Mouse (Mus musculus) hindlimb bud, embryonic 11.5 days (tissue): Measurements from ENCODE around the gene Sco2.

ENCODE experiments used
- DNase-seq: peaks from one replicate; pipeline ENCODE4 v3.0.0-alpha.2; 2012; ENCODE audit warnings: low read depth, low spot score; ENCODE audit errors: extremely low spot score

Gene Sco2

DNA sequence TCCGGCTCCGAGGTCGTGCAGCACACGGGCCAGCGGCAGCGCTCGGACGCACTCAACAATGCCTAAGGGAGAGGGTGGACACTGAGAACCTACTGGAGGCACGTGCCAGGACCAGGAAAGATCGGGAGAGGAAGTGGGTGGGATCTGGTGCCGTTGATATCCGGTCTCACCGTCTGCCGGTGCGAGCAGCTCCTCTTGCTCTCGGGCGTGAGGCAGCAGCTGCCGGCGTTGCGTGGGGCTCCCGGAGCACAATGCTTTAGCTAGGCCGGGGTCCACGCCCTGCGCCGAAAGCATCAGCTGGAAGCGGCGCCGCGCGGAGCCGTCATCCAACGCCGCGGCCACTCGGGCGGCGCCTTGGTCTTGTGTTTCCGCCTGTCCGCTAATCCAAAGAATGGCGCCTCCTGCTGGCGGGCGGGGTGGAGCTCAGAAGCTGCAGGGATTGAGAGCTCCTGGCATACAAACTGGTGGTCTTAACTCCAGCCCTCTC, at the start of gene Sco2:
Sco2 (minus strand) TSS at position 85 of the 487 bp plus-strand sequence.
- DNase-seq, result peak; percentile 60

GRCm38 (mm10) chr15:89421938-89422337, 48.3 kb upstream of the Sco2 start:
- DNase-seq, result no peak

- no peak for DNase-seq
Observed at GRCm38 (mm10) chr15:89415282-89415681, 41.6 kb upstream of the Sco2 start.

DNA sequence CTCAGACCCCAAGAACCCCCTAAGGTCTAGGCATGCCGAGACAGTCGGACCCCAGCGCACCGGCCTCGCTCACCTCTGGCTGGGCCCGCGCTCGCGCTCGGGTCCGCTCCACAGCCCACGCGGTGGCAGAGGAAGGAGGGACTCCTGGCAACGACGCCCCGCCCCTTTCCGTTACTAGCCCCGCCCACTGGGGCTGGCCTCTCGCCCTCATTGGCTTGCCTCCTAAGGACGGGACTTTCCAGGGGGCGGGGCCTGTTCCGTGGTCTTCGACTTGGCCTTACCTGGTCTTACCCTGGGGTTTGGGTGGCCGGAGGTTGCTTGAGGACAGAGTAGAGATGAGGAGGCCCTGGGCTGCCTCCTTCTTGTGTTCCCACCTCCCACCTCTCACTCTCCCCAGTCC, 36.5 kb upstream of the Sco2 start, which contains the start of gene Syce3:
Syce3 (minus strand) TSS at position 386 of the 400 bp plus-strand sequence.
- DNase-seq, result no peak

DNA sequence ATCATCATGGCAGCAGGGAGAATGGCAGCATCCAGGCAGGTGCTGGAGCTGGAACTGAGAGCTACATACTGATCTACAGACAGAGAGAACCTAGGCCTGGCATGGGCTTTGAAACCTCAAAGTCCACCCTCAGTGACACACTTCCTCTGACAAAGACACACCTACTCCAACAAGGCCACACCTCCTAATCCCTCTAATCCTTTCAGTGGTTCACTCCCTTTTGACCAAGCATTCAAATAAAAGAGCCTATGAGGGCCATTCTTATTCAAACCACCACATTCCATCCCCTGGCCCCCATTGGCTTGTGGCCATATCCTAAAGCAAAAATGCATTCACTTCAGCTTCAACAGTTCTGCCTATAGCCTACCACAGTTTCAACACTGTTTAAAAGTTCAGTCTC, 33.0 kb upstream of the Sco2 start:
- no peak for DNase-seq

- no peak for DNase-seq
Observed at GRCm38 (mm10) chr15:89404831-89405623, 31.4 kb upstream of the Sco2 start.

DNA sequence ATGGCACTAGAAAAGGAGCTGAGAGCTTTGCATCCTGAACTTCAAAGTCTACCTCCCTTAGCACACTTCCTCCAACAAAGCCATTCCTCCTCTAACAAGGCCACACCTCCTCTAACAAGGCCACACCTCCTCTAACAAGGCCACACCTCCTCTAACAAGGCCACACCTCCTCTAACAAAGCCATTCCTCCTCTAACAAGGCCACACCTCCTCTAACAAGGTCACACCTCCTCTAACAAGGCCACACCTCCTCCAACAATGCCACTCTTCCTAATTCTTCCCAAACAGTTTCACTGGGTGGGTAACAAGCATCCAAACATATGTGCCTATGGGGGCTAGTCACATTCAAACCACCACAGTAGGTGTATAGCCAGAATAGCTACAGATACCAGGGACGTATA, 28.8 kb upstream of the Sco2 start:
- DNase-seq, result no peak

DNA sequence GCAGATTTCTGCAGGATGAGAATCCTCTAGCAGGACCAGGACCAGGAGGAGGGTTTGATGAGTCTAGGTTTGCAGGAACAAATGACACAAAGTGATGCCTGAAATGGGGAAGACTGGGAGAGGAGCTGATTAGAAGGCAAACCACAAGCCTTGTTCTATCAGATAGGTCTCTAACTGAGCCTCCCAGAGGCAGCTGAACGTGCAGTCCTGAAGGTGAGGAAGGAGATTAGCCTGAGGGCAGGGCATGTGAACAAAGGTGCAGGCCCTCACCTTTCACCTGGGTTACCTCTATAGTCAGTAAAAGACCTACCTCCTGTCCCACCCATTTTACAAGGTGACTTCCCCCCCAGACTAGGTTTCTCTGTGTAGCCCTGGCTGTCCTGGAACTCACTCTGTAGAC, 26.1 kb upstream of the Sco2 start:
- DNase-seq, result no peak

DNA sequence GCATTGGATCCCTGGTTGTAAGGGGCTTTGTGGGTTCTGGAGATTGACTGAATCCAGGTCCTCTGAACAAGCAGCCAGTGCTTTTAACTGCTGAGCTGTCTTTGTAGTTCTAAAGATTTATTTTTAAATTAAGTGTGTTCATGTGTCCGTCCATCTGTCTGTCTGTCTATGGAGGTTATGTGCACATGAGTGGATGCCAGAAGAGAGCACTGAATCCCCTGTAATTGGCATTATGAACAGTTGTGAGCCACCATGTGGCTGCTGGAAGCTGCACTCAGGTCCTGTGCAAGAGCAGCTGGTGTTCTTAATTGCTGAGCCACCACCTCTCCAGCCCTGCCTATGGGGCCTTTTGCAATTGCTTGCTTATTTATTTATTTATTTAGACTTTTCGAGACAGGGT, 24.5 kb upstream of the Sco2 start:
- DNase-seq, result no peak

DNA sequence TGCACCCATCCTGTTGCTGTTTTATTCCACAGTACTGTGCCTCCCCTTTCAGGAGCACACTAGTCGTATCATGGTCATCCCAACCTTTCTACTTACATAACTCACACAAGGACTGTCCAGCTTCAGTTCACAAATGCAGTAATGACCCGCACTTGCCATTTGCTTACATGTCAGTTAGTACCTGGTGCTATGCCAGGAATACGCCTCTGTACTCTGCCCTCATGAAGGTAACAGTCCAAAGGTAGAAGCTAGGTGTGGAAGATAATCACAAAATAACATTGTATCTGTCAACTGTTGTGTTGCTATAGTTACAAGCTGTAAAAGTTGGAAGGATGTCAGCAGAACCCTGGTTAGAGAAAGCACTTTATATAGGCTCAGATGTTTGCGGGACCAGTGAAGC, 23.2 kb upstream of the Sco2 start:
- DNase-seq, result no peak

DNA sequence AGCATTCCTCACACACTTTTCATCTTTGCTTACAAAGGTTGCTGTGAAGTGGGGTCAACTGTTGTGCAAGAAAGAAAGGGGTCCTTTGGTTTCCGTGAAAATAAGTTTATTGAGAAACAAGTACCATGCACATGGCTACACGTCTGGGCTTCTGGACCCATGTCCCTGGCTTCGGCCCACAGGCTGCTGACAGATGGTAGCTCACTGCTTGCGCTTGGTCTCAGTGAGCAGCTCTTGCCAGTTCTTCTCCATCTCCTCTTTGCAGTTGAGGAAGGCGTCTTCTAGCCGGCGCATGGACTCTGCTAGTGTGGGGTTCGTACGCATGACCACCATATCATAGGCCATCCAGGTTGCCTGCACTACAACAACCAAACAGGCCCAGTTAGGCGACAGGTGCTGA, 16.4 kb upstream of the Sco2 start:
- DNase-seq, result no peak

GRCm38 (mm10) chr15:89387127-89387526, 13.5 kb upstream of the Sco2 start:
- DNase-seq, result no peak

DNA sequence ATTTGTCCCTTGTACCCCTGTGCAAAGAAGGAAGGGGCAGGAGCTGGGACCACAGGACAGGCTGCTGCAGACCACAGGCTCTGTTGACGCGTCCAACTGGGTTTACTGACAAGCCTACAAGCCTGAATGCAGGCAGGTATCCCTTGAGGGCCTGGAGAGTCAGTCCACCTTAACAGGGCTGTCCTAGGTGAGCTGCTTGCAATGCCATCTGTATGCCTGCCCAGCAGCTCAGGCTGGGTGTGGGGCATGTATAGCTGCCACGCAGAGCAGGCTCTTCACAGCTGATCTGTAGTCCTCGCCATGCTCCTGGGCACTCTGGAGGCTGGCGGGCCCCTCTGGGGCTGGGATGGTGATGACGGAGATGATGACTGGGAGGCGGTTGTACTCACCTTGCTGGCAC, 11.0 kb upstream of the Sco2 start, which contains the start of gene Klhdc7b:
Klhdc7b (plus strand) TSS at position 301 of the 400 bp plus-strand sequence.
- DNase-seq, result no peak

DNA sequence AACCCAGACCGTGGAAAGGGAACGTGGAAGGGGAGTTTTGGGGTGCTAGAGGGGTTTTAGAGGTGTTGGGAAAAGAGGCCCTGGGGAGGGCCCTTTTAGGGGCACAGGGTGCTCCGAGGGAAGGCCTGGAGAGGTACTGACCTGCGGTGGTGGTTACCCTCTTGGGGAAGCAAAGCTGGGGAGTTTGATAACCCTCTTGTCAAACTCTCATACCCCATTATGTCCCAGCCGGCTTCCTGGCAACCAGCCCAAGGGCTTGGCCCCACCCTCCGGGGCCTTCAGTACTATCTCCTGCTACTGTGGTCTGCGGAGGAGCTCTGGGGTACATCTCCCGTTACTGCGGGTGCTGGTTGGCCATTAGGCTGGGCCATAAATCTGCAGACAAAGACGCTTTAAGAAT, 5.8 kb upstream of the Sco2 start:
- no peak for DNase-seq

- DNase-seq, result no peak
Observed at GRCm38 (mm10) chr15:89378831-89379401, 5.3 kb upstream of the Sco2 start, which contains the start of gene Odf3b. Gene Odf3b (minus strand): TSS chr15:89379282.

DNA sequence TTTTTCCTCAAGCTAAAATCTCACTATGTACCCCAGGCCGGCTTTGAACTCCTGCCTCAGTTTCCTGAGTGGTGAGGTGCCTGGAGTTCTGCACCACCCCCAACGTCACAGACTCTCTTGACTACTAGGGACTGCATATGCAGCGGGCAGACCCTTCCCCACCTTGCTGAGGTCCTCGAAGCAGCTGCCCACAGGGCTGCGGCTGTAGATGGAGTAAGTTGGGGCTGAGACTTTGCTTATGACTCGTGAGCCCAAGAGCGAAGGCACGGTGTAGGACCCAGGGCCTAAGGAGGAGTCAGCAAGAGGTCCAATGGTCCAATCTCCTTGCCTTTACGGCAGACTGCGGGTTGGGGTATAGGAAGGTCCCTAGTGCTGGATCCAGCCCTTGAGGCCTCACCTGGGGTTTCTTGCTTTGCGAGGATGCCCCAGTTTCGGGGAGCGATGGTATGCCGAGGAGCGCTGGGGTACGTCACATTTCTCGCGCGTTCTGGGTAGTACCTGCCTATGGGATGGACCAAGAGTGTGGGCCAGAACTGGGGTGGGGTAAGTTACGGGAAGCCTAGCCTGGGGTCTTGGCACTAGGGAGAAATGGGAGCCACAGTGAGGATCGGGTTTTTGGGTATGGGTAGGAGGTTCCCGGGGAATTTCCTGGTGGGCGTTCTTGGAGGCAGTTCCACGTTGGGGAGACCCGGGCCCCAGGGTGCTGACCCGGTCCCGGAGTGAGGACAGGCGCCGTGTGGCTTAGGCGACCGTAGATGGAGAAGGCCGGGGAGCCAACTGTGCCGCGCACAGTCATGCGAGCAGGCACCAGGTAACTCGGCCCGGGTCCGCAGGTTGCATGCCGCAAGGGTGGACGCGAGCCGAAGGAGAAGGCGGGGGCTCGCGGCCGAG, 4.5 kb upstream of the Sco2 start:
- DNase-seq, result no peak

- no peak for DNase-seq
Observed at GRCm38 (mm10) chr15:89377362-89377761, 3.7 kb upstream of the Sco2 start.

GRCm38 (mm10) chr15:89376957-89377356, 3.3 kb upstream of the Sco2 start, which contains the start of gene Tymp:
Gene Tymp (minus strand): TSS chr15:89377039.
- DNase-seq, result no peak

DNA sequence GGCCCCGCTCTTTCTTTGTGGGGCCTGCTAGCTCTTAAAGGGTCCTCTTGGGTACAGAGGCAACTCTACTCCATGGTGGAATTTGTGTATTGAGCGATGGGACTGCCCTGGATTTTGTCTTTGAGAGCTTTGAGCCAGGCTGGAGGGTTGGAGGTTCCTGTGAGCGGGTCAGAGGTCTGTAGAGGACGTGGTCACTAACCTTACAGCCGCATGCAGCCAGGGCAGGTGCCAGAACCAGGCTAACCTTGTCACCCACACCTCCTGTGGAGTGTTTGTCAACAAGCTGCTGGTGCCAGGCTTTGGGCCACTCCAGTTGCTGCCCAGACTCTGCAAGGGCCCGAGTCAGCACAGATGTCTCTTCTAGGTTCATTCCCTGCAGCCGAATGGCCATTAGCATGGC, 2.4 kb upstream of the Sco2 start:
- DNase-seq, result no peak

GRCm38 (mm10) chr15:89374801-89375534, 1.3 kb upstream of the Sco2 start:
- no peak for DNase-seq

DNA sequence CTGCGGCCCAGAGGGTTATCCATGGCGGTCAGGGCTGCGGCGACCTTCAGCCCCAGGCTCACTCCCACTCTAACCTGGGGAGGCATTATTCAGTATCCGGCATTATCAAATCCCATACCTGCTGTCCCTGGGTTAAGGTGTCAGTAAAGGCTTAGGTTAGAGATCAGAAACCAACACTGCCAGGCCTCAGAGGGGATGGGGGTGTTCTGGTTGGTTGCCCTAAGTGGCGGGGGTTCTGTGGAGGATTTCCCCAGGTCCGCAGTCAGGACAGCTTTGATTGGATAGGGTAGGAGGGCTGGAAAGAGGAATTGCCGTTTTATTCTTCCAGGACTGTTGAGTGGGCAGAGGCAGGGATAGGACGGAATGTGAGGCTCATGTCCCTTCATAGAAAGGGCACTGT, 694 bp upstream of the Sco2 start:
- no peak for DNase-seq
